Mouse (Mus musculus) 3T3-L1 (cell line): Measurements from ENCODE around the gene Mical3.

ENCODE experiments used
- DNase-seq: peaks from one replicate; pipeline ENCODE4 v3.0.0-alpha.2; 2015; ENCODE audit warnings: low read depth, low spot score

Mical3 gene

DNA sequence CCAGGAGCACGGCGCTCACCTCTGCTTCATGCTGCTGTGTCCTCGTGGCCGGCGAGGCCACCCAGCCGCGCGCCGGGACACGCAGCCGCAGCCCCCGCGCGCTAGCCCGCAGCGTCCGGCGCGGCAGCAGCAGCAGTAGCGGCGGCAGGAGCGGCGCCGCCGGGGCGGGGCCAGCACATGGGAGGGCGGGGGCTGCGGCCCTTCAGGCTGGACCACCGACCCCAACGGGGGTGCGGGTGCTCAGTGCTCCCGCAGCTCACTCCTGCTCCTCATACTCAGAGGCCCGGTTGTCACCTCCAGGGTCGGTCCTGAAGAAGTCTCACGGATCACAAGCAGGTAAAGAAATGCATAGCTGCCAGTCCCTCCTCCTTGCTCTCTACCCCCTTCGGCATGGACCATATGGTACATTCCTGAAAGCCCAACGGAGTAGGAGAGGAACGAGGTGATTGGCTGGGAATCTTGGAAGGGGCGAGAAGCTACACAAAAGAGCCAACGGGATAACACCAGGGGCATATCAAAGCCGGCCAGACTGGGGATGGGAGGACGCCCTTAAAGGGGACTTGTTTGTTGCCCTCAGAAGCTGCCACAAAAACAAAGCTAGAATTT, 20.7 kb downstream of the Mical3 start:
- peak; percentile 99 for DNase-seq

GRCm38 (mm10) chr6:121109181-121109981, 21.4 kb downstream of the Mical3 start:
- DNase-seq, result peak; percentile 38

DNA sequence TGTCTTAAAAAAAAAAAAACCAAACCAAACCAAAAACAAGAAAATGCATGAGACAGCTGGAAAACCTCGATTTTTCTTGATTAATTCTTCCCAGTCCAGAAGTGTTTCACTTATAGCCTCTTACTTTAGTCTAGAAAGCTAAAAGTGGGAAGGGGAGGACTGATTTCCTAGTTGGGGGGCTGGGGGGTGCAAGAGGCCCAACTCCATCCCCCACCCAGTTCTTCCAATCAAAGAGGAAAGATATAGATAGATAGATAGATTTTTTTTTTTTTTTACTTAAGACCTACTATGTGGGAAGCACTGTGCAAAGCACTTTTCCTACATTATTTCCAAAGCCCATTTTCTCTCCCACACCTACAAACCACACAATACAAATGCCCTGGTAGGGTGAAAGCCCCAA, 22.7 kb downstream of the Mical3 start:
- DNase-seq, result no peak

- DNase-seq, result no peak
Measured at GRCm38 (mm10) chr6:121106711-121107405, 23.9 kb downstream of the Mical3 start.

DNA sequence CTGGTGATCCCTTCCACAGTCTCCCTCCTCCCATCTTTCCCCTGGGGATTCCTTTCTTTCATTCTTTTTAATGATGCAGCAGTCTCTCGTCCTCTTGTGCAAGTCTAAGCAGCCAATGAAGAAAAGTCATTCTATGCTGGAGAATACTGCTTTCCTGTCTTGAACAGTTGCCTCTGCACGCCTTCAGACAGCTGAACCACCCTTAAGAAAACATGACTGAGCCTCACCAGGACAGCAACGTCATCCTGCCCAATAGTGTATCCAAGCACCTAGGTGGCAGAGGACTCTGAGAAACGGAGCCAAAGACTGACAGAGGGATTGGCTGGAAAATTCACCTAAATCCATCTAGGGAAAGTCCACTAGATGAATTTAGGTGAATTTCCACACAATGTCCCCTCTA, 25.1 kb downstream of the Mical3 start:
- DNase-seq, result no peak

DNA sequence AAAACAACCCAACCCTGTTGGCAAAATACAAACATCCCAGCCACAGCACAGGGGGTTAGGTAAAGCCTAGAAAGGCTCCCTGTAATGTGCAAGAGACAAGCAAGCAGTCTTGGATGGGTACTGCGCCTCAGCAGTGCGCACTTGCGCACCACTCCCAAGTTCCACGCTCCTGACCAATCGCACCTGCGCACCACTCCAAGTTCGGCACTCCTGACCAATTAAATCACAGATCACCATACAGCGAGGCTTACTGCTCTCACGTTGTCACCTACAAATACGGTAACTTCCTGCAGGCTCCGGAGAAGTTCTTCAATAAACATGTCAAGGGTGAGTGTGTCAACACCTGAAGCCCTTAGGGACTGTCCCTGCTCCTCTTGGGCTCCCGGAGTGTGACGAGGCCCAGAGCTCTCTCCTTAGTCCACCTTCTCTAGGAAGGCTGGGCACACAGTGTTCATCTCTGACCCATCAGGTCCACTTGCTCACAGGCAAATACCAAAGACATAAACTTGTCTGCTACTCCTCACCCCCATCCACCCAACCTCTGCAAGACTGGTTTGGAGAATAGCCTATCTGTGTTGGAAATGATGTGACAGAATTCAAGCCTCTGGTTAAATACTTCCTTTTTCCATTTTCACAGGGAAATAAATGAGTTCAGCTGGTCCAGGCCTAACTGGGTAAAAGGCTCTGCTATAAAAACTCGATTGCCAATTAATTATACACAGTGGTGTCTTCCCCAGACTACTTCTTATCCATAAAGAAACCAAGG, 27.2 kb downstream of the Mical3 start:
- DNase-seq, result no peak

- DNase-seq, result peak; percentile 58
Measured at GRCm38 (mm10) chr6:121102941-121103340, 27.9 kb downstream of the Mical3 start.

DNA sequence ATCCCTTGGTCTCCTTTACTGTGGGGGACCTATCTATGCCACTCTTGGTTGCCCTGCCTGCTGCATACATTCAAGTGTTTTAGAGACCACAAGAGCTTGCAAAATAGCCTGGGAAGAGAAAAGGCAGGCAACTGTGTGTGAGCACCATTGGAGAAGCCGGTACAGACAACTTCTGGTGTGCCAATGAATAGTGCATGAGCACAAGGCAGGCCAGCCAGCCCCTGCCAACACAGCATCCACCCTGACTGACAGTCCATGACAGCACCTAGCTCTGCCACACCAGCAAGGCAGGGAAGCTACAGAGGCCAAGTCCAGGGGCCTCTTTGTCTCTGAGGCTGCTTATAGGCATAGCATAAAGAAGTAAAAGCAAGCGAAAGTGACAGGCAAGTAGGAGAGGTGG, 28.7 kb downstream of the Mical3 start:
- DNase-seq, result no peak

DNA sequence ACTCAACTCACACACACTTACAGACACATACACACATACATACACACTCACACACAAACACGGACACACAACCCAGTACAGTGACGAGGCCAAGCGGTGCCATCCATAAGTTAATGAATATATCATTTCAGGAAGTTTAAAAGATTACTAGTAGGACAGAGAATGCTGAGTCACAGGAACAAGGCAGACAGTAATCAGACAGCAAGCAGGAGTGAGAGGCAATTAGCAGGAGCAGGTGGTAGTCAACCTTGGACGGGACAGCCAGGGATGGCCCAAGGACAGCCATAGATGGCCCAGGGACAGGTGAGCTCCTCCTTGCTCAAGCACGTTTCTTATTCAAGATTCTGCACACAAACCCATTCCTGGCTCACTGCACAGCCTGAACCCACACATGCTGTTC, 29.6 kb downstream of the Mical3 start:
- no peak for DNase-seq

DNA sequence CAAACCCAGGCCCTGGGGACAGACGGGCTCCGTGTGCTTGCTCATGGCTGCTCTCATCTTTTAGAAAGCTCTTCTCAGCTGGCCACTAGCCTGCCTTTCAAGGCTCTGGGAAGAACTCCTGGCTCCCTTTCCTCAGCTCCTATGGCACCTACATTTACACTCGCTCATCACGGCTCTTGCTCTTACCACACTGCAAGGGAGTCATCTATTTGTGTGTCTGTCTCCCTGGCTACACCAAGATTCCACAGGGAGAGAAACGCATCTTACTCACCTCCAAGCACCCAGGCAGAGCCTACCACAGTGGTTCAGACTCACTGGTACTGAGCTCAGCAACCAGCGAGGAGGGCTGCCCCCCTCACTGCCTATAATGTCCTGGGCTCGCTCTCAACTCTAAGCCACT, 31.0 kb downstream of the Mical3 start:
- DNase-seq, result no peak

GRCm38 (mm10) chr6:121099228-121099608, 31.6 kb downstream of the Mical3 start:
- no peak for DNase-seq

DNA sequence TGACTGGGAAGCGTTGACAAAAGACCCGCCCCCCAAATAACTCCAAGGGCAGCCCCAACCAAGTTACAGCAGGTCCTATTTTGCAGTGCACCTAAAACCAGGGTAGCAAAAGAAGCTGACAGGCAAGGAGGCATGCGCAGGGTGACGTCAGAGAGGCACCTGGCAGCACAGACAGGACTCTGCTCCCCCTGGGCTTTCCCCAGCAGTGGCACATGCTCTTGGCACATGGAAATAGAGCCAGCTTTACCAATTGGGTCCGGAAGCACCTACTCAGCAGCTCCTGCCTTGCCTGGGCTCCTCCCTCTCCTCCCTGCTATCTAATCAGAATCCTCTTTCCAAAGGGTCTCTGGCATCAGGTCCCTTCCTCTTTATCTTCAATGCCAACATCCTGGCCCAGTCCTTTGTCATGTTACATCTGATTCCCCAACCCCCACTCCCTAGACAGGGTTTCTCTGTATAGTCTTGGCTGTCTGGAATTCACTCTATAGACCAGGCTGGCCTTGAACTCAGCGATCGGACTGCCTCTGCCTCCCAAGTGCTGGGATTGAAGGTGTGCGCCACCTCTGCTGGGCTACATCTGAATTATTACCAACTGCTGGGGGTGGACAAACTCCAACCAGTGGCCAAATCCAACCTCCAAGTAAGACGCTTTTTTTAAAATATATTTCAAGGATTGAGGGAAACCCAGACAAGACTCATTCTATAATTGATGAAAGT, 32.1 kb downstream of the Mical3 start:
- DNase-seq, result no peak

- no peak for DNase-seq
Measured at GRCm38 (mm10) chr6:121098109-121098508, 32.7 kb downstream of the Mical3 start.

GRCm38 (mm10) chr6:121096862-121097261, 33.9 kb downstream of the Mical3 start:
- DNase-seq, result no peak

DNA sequence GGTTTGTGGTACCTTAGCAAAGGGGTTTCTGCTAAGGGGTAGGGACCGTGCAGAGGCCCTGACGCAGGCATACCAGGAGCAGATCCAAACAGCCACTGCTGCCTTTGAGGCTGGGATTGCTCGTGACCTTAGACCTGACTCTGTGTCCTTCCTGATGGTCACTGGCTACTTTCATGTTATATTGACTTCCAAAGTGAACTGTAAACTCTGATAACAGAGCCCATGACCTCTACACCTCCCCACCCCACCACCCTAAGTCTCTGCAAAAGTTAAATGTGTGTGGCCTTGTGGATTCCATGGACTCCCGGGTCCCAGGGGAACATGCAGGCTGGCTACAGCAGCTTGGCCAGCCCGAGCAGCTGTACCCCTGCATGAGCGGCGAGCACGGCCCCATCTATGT, 34.4 kb downstream of the Mical3 start:
- no peak for DNase-seq

GRCm38 (mm10) chr6:121093662-121094408, 37.0 kb downstream of the Mical3 start:
- no peak for DNase-seq

- DNase-seq, result no peak
Measured at GRCm38 (mm10) chr6:121090786-121091185, 40.0 kb downstream of the Mical3 start.

DNA sequence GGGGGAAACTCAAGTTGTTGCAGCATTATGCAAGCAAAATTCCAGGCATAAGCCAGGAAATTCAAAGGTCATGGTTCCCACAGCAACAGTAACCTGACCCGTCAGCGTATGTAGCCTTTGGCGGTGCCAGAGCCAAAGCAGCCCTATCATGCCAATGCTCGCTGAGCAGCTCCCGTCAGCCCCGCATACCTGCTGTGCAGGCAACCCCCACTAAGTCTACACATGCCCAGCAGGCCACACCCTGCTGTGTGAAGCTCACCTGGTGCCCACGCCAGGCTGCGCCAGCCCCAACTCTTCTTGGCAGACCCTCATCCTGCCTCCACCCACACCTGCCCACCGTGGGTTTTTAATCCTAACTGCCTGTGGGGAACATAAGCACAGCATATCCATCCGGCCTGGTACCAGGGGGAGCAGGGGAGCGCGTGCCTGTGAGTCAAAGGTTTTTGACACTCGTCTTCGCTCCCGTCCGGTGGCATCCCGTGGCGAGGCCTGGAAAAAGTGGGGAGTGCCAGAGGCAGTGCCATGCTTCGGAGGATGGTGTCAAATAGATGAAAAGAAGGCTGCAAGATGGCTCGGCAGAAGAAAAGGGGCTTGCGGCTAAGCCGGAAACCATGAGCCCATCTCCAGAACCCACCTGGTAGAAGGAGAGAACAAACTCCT, 43.1 kb downstream of the Mical3 start:
- DNase-seq, result peak; percentile 61

GRCm38 (mm10) chr6:121087127-121087526, 43.7 kb downstream of the Mical3 start:
- no peak for DNase-seq

DNA sequence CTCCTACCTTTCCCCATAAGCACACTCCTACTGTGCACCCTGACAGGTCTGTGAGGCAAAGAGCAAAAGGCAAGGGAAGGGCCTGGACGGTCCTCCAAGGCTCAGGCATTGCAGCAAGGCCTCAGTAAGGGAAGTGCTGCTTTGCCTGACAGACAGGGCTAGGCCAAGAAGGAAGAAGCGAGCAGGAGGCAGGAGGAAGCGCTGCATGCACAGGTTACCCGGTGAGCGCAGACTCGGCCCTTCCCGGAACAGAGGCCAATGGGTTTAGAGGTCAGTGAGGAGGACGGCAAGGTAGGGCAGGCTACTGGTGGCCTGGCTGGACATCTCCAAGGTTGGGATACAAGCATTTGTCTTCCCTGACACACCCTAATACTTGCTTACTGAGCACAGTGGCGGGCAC, 44.6 kb downstream of the Mical3 start:
- DNase-seq, result no peak
